Mouse (Mus musculus): ENCODE measurements around the gene Vmn1r193.
"Not testable (repeated sequence)": the region's sequence is repeated elsewhere in the genome, so short reads cannot be mapped to it uniquely, and the experiment has no call there.

Vmn1r193 gene

DNA sequence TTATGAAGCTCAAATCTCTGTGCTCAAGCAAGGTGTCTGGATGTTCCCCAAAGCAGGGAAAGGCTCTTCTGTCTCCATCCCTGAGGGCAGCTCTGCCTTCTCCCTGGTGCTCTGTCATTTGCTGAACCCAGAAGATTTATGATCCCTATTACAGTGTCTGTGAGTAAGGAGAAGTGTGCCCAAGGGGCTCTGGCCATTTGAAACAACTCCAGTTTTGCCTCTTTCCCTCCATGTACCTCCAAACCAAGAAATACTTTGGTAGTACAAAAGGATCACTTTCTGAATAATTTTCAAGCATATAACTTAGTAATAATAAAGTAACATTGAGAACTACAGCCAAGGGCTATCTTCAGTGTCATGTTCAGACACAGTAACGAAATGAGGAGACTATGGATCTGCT lies at the start of gene Vmn1r193:
Gene Vmn1r193 (minus strand): TSS at position 101 of the 400 bp plus-strand sequence.
- not testable (repeated sequence) for DNase-seq (ENCODE audit: inconsistent age in 2 of 2, low spot score in 1 of 2)

- DNase-seq (ENCODE audit: inconsistent age in 2 of 2, low spot score in 1 of 2) = no peak
Measured at GRCm38 (mm10) chr13:22271721-22272120, 48.8 kb upstream of the Vmn1r193 start.

GRCm38 (mm10) chr13:22270222-22270621 lies 47.3 kb upstream of the Vmn1r193 start, which contains the start of gene Vmn1r195:
Gene Vmn1r195, plus strand, starts transcription at chr13:22270522.
- not testable (repeated sequence) for DNase-seq (ENCODE audit: inconsistent age in 2 of 2, low spot score in 1 of 2)

DNA sequence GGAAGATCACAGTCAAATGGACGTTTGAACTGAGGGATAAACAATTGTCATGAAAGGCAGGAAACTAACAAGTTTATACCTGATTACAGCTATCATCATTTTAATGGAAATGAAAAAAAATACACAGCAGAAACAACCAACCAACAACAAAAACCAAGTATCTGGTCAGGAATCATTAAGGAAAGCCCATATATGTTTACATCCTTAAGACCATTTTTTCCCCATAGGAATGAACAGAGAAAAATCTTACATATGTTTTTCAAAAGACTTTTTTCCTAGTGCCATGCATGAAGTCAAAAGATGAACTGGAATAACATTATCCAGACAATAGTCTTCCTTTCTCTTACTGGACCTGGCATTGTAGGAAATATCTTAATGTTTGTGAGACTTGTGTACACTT lies 21.0 kb upstream of the Vmn1r193 start, which contains the start of gene Vmn1r194:
Gene Vmn1r194 (plus strand): TSS at position 301 of the 400 bp plus-strand sequence.
- DNase-seq (ENCODE audit: inconsistent age in 2 of 2, low spot score in 1 of 2) = no peak

DNA sequence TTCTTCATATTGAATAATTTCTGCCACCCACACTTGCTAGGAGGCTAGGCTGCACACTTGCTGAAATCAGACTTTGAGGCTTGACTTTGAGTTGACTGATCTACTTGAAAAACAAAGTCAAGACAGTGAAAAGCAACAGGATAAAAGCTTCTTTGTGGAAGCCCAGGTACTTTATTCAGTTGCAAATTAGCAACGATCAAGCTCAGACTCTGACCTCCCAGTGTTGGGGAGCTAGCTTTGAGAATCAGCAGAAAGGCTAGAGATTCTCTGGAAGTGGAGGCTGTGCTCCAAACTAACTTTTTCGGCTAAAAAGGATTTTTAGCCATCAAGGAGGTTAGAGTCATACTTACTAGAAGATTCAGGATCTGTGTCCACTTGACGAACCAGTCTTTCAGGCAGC lies 30.2 kb downstream of the Vmn1r193 start:
- DNase-seq (ENCODE audit: inconsistent age in 2 of 2, low spot score in 1 of 2) = not testable (repeated sequence)

- no peak for DNase-seq (ENCODE audit: inconsistent age in 2 of 2, low spot score in 1 of 2)
Measured at GRCm38 (mm10) chr13:22191041-22191440, 31.9 kb downstream of the Vmn1r193 start, which contains the start of gene Vmn1r192. Gene Vmn1r192, minus strand, starts transcription at chr13:22191141.

- DNase-seq (ENCODE audit: inconsistent age in 2 of 2, low spot score in 1 of 2) = no peak
Measured at GRCm38 (mm10) chr13:22190385-22190784, 32.6 kb downstream of the Vmn1r193 start.

- DNase-seq (ENCODE audit: inconsistent age in 2 of 2, low spot score in 1 of 2) = no peak
Measured at GRCm38 (mm10) chr13:22189313-22189712, 33.6 kb downstream of the Vmn1r193 start.

GRCm38 (mm10) chr13:22183869-22184268 lies 39.1 kb downstream of the Vmn1r193 start, which contains the start of gene Vmn1r191:
Gene Vmn1r191, minus strand, starts transcription at chr13:22183969.
- no peak for DNase-seq (ENCODE audit: inconsistent age in 2 of 2, low spot score in 1 of 2)

DNA sequence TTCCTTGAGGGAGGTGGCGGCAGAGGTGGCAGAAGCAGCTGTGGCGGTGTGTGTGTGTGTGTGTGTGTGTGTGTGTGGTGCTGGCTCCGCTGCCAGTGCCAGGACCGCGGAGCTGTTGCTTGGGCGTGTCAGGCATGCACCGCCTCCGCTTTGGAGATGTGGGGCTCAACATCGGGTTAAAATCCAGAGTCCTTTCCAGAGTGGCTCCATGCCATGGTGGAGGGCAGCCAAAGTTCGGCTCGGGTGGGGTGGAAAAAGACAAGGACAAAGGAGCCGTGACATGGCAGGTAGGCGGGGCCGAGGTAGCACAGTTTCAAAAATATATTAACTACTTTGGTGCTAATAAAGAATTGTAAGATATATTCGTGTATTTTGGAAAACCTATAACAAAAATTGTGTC lies 54.5 kb downstream of the Vmn1r193 start:
- DNase-seq (ENCODE audit: inconsistent age in 2 of 2, low spot score in 1 of 2) = no peak

All from adrenal gland, adult (tissue).